Mouse (Mus musculus): ENCODE measurements around the gene Fosb. TPM values are rescaled to one million over a fixed set of nuclear protein-coding genes. Genes with fewer than 3 reads are reported as not detected.

The Fosb gene
- total RNA-seq, 4 experiments from 2014 or later, result 0.16 to 0.86 (median 0.30) TPM

GRCm38 (mm10) chr7:19332709-19333352 lies 23.0 kb upstream of the Fosb start:
- peak; percentile 67 to 81 for DNase-seq (ENCODE audit: low spot score in 2 of 2)

- DNase-seq (ENCODE audit: low spot score in 2 of 2), result no peak
These were observed 22.1 kb upstream of the Fosb start for GRCm38 (mm10) chr7:19331910-19332309.

- DNase-seq (ENCODE audit: low spot score in 2 of 2), result no peak
These were observed 18.6 kb upstream of the Fosb start for GRCm38 (mm10) chr7:19328425-19328824.

GRCm38 (mm10) chr7:19327782-19328181 lies 17.9 kb upstream of the Fosb start:
- DNase-seq (ENCODE audit: low spot score in 2 of 2), result no peak

GRCm38 (mm10) chr7:19327128-19327527 lies 17.3 kb upstream of the Fosb start:
- DNase-seq (ENCODE audit: low spot score in 2 of 2), result peak; percentile 75 to 85

- peak; percentile 85 to 86 for DNase-seq (ENCODE audit: low spot score in 2 of 2)
These were observed 16.5 kb upstream of the Fosb start for GRCm38 (mm10) chr7:19326359-19326758.

- no peak for DNase-seq (ENCODE audit: low spot score in 2 of 2)
These were observed 15.7 kb upstream of the Fosb start for GRCm38 (mm10) chr7:19325262-19326199.

GRCm38 (mm10) chr7:19324221-19324620 lies 14.4 kb upstream of the Fosb start:
- DNase-seq (ENCODE audit: low spot score in 2 of 2), result no peak

GRCm38 (mm10) chr7:19322489-19322888 lies 12.6 kb upstream of the Fosb start:
- no peak for DNase-seq (ENCODE audit: low spot score in 2 of 2)

- no peak for DNase-seq (ENCODE audit: low spot score in 2 of 2)
These were observed 11.6 kb upstream of the Fosb start for GRCm38 (mm10) chr7:19321464-19321863.

GRCm38 (mm10) chr7:19320637-19321036 lies 10.8 kb upstream of the Fosb start:
- DNase-seq (ENCODE audit: low spot score in 2 of 2), result no peak

GRCm38 (mm10) chr7:19319906-19320305 lies 10.1 kb upstream of the Fosb start:
- peak; percentile 92 to 95 for DNase-seq (ENCODE audit: low spot score in 2 of 2)

GRCm38 (mm10) chr7:19319458-19319857 lies 9.6 kb upstream of the Fosb start:
- no peak for DNase-seq (ENCODE audit: low spot score in 2 of 2)

- no peak for DNase-seq (ENCODE audit: low spot score in 2 of 2)
These were observed 8.8 kb upstream of the Fosb start for GRCm38 (mm10) chr7:19318676-19319075.

- DNase-seq (ENCODE audit: low spot score in 2 of 2), result no peak
These were observed 8.3 kb upstream of the Fosb start for GRCm38 (mm10) chr7:19318201-19318600.

- no peak for DNase-seq (ENCODE audit: low spot score in 2 of 2)
These were observed 6.8 kb upstream of the Fosb start for GRCm38 (mm10) chr7:19316451-19317161.

GRCm38 (mm10) chr7:19314033-19314432 lies 4.2 kb upstream of the Fosb start:
- DNase-seq (ENCODE audit: low spot score in 2 of 2), result no peak

GRCm38 (mm10) chr7:19311991-19312390 lies 2.1 kb upstream of the Fosb start:
- DNase-seq (ENCODE audit: low spot score in 2 of 2), result no peak

GRCm38 (mm10) chr7:19309278-19309883 lies 470 bp downstream of the Fosb start:
- DNase-seq (ENCODE audit: low spot score in 2 of 2), result no peak

- peak; percentile 94 to 95 for DNase-seq (ENCODE audit: low spot score in 2 of 2)
These were observed 1.2 kb downstream of the Fosb start for GRCm38 (mm10) chr7:19308454-19309277.

Measured in gastrocnemius, adult 8-10 months (tissue).